Mouse (Mus musculus) intestine, postnatal 0 days (tissue): Measurements from ENCODE around the gene Rabl6. TPM values are rescaled to one million over a fixed set of nuclear protein-coding genes. Genes with fewer than 3 reads are reported as not detected.
A peak's percentile ranks its signal among the peaks of the same experiment; 100 is the strongest.
"Not testable (repeated sequence)": the region's sequence is repeated elsewhere in the genome, so short reads cannot be mapped to it uniquely, and the experiment has no call there.

Experiments
- ATAC-seq: fragments of 200-750 bp; cut with Nextera tagmentation; 2 replicates; pipeline ENCODE4 v1.8.0; 2017; ENCODE audit warnings: mild to moderate bottlenecking, moderate TSS enrichment, moderate library complexity
- H3K27ac ChIP-seq: fragments of 300-500 bp; sonication (generic); 2 replicates; pipeline ENCODE4 v1.5.1; 2014; ENCODE audit warnings: mild to moderate bottlenecking, low read depth, low read length, moderate library complexity
- H3K27me3 ChIP-seq: fragments of 300-500 bp; sonication (generic); replicated peaks from 2 replicates; pipeline ENCODE4 v1.6.1; 2014; ENCODE audit warnings: low read length, mixed read lengths; ENCODE audit not compliant: control insufficient read depth, insufficient read depth
- H3K36me3 ChIP-seq: fragments of 300-500 bp; sonication (generic); 2 replicates; pipeline ENCODE4 v1.6.1; 2014; ENCODE audit warnings: mild to moderate bottlenecking, moderate library complexity; ENCODE audit not compliant: control insufficient read depth, insufficient read depth
- H3K4me1 ChIP-seq: fragments of 300-500 bp; sonication (generic); replicated peaks from 2 replicates; pipeline ENCODE4 v1.6.1; 2014; ENCODE audit warnings: antibody characterized with exemption, low read length, mixed read lengths; ENCODE audit not compliant: control insufficient read depth, insufficient read depth
- H3K4me2 ChIP-seq: fragments of 300-500 bp; sonication (generic); replicated peaks from 2 replicates; pipeline ENCODE4 v1.6.1; 2014; ENCODE audit warnings: low read depth, mild to moderate bottlenecking, moderate library complexity
- H3K4me3 ChIP-seq: fragments of 300-500 bp; sonication (generic); 2 replicates; pipeline ENCODE4 v1.5.1; 2014; ENCODE audit warnings: low read depth, low read length
- H3K9ac ChIP-seq: fragments of 300-500 bp; sonication (generic); 2 replicates; pipeline ENCODE4 v1.6.1; 2014; ENCODE audit warnings: mild to moderate bottlenecking, low read depth, low read length
- H3K9me3 ChIP-seq: fragments of 300-500 bp; sonication (generic); 2 replicates; pipeline ENCODE4 v1.6.1; 2016; ENCODE audit warnings: mixed run types; ENCODE audit not compliant: control insufficient read depth
- CTCF ChIP-seq: sonication (generic); IDR thresholded peaks from 2 replicates; pipeline ENCODE4 v1.5.1; 2016; ENCODE audit warnings: low read depth, mild to moderate bottlenecking, control low read depth, antibody characterized with exemption, moderate library complexity
- WGBS: fragments of 180-500 bp; shearing (Covaris S2); extraction: QIAGEN DNeasy Blood & Tissue Kit; methylation state at CpG from one replicate; pipeline ENCODE4 v1.1.7; 2014; 5-methylcytosine and 5-hydroxymethylcytosine counted together
- polyA plus RNA-seq: library from polyadenylated mRNA; unstranded; fragments of >200 nt; fragmentation: Nextera tagmentation; extraction: Ambion mirVana; gene quantifications from 2 replicates; pipeline ENCODE4 v1.2.1, GENCODE M21; 2015

Rabl6 gene
- polyA plus RNA-seq, 1 experiment from 2014 or later = 26.8 TPM

- H3K27me3 ChIP-seq = no peaks in the 10 kb centered on the region
- H3K4me1 ChIP-seq = peaks cover 2% of the 10 kb centered on the region; the same call in 1 of the 2 replicates
- H3K4me3 ChIP-seq = peak within 1 kb of the TSS; percentile 98
- H3K9ac ChIP-seq = peak within 1 kb of the TSS; percentile 87
- TF ChIP-seq CTCF = no peak
- peaks cover 21% of the 10 kb centered on the region for H3K36me3 ChIP-seq
- no peaks in the 10 kb centered on the region for H3K9me3 ChIP-seq
- under 1% methylated on average over 61 of the region's 61 CpGs for WGBS
- peak within 1 kb of the TSS; percentile 91 for H3K4me2 ChIP-seq
- ATAC-seq = peak; percentile 85
- peak within 1 kb of the TSS; percentile 97 for H3K27ac ChIP-seq
These were observed 50.9 kb downstream of the Rabl6 start, which contains the start of gene Edf1 for GRCm38 (mm10) chr2:25557221-25557963. Gene Edf1 (plus strand): TSS chr2:25557847.

- H3K4me3 ChIP-seq = no peak overlapping the region
- H3K9ac ChIP-seq = no peak overlapping the region
- no peaks in the 10 kb centered on the region for H3K27me3 ChIP-seq
These were observed 52.0 kb downstream of the Rabl6 start for GRCm38 (mm10) chr2:25556296-25556695.

GRCm38 (mm10) chr2:25555479-25555878 is 52.8 kb downstream of the Rabl6 start:
- H3K9ac ChIP-seq, ATAC-seq, H3K27ac ChIP-seq, H3K27me3 ChIP-seq, H3K4me1 ChIP-seq, H3K4me3 ChIP-seq, H3K9me3 ChIP-seq, H3K4me2 ChIP-seq, H3K36me3 ChIP-seq: not testable (repeated sequence)
- peak; percentile 33 for TF ChIP-seq CTCF
- 62% methylated on average over 2 of the region's 2 CpGs for WGBS

More at GRCm38 (mm10) chr2:25556296-25556695, 52.0 kb downstream of the Rabl6 start:
- Histone ChIP-seq H3K4me1 (peaks cover 2% of the 10 kb centered on the region; the same call in 1 of the 2 replicates), H3K9me3 (no peaks in the 10 kb centered on the region), H3K27ac (no peak overlapping the region), H3K4me2 (no peak overlapping the region; the same call in 1 of the 2 replicates), H3K36me3 (peaks cover 10% of the 10 kb centered on the region)
- TF ChIP-seq CTCF = no peak
- ATAC-seq = no peak
- WGBS = 32% methylated on average over 1 of the region's 1 CpGs

- H3K9ac ChIP-seq, H3K4me3 ChIP-seq, H3K4me1 ChIP-seq, ATAC-seq, H3K27me3 ChIP-seq, H3K9me3 ChIP-seq, H3K27ac ChIP-seq, H3K4me2 ChIP-seq, H3K36me3 ChIP-seq: not testable (repeated sequence)
- WGBS = 93% methylated on average over 4 of the region's 4 CpGs
These were observed 55.0 kb downstream of the Rabl6 start for GRCm38 (mm10) chr2:25553171-25553786.

GRCm38 (mm10) chr2:25551186-25551585 is 57.1 kb downstream of the Rabl6 start:
- WGBS = 33% methylated on average over 5 of the region's 5 CpGs
- Histone ChIP-seq H3K9me3 (no peaks in the 10 kb centered on the region), H3K4me2 (no peak overlapping the region), H3K9ac (no peak overlapping the region), H3K4me1 (no peaks in the 10 kb centered on the region), H3K4me3 (no peak overlapping the region), H3K27ac (no peak overlapping the region), H3K27me3 (no peaks in the 10 kb centered on the region), H3K36me3 (no peaks in the 10 kb centered on the region)
- TF ChIP-seq CTCF = peak; percentile 80
- no peak for ATAC-seq

- no peak overlapping the region for H3K4me2 ChIP-seq
- 64% methylated on average over 9 of the region's 9 CpGs for WGBS
- H3K4me3 ChIP-seq = no peak overlapping the region
- ATAC-seq = no peak
- H3K4me1 ChIP-seq = no peaks in the 10 kb centered on the region
- H3K36me3 ChIP-seq = no peaks in the 10 kb centered on the region
- no peak for TF ChIP-seq CTCF
- H3K27ac ChIP-seq = no peak overlapping the region
- H3K27me3 ChIP-seq = no peaks in the 10 kb centered on the region
- no peaks in the 10 kb centered on the region for H3K9me3 ChIP-seq
- H3K9ac ChIP-seq = no peak overlapping the region
These were observed 59.0 kb downstream of the Rabl6 start for GRCm38 (mm10) chr2:25549021-25549991.
